Mouse (Mus musculus) heart, postnatal 14 days (tissue): ENCODE data around the gene Abhd6. TPM values are rescaled to one million over a fixed set of nuclear protein-coding genes. Genes with fewer than 3 reads are reported as not detected.

Source experiments
- DNase-seq, 2 experiments: peaks; one replicate each; pipeline ENCODE4 v3.0.0; 2021 to 2022
- intact Hi-C: fragments of 180-260 bp; cut with DNase I; formaldehyde crosslinking; loops from one replicate; pipeline ENCODE4 v1.15.1; 2025
- total RNA-seq, 2 experiments: library from RNA; stranded (reverse); gene quantifications; 2 replicates each; pipeline ENCODE4 v1.2.3; 2021

Gene Abhd6
- total RNA-seq, 2 experiments from 2014 or later: 7.6 to 8.8 TPM

- DNase-seq: no peak
- intact Hi-C loops: loop anchor here (5.0 kb wide), 2 partner anchors 113 to 158 kb away; partner anchors contain the start of genes Acox2 and Kctd6
Observed at GRCm38 (mm10) chr14:8099561-8100021, 96.9 kb downstream of the Abhd6 start.

GRCm38 (mm10) chr14:8101886-8102285 lies 99.2 kb downstream of the Abhd6 start:
- intact Hi-C loops: no loop called here
- DNase-seq: no peak

GRCm38 (mm10) chr14:8102676-8103075 lies 100.0 kb downstream of the Abhd6 start:
- intact Hi-C loops: no loop called here
- DNase-seq: no peak

Other genes with a start within 250 kb of the Abhd6 start
- not detected for gene Gm26661, start 211.3 kb upstream of the Abhd6 start, total RNA-seq
- gene Flnb, start 184.9 kb upstream of the Abhd6 start, total RNA-seq: 10 to 100 TPM; 32.5 to 36.3 TPM
- not detected for gene Gm45521, start 45.6 kb upstream of the Abhd6 start, total RNA-seq
- gene Dnase1l3, start 8.3 kb upstream of the Abhd6 start, total RNA-seq: under 1 TPM in 1 of 2 experiments, not detected in 1; 0.27 TPM
- 10 to 100 TPM; 25.5 to 28.5 TPM for gene Rpp14, start 77.5 kb downstream of the Abhd6 start, total RNA-seq
- 10 to 100 TPM; 20.6 to 24.4 TPM for gene Pxk, start 95.3 kb downstream of the Abhd6 start, total RNA-seq
- 100 to 1,000 TPM; 886 to 904 TPM for gene Pdhb, start 170.1 kb downstream of the Abhd6 start, total RNA-seq
- 10 to 100 TPM; 10.6 to 11.0 TPM for gene Kctd6, start 211.2 kb downstream of the Abhd6 start, total RNA-seq